Mouse (Mus musculus): ENCODE results near the gene Aldh1a7. TPM values are rescaled to one million over a fixed set of nuclear protein-coding genes. Genes with fewer than 3 reads are reported as not detected.

Gene Aldh1a7
- polyA plus RNA-seq, 1 experiment from 2014 or later, result 0.68 TPM

GRCm38 (mm10) chr19:20715617-20716016 is 11.7 kb downstream of the Aldh1a7 start:
- H3K4me1 ChIP-seq (replicated peaks; ENCODE audit: control insufficient read depth, insufficient read depth, low read length), result no peaks in the 10 kb centered on the region
- no peak overlapping the region for H3K4me3 ChIP-seq (replicated peaks; ENCODE audit: low read length)
- ATAC-seq, result no peak
- H3K27ac ChIP-seq (ENCODE audit: low read length), result no peak overlapping the region
- H3K9me3 ChIP-seq (ENCODE audit: control insufficient read depth, low read length), result no peaks in the 10 kb centered on the region
- no peaks in the 10 kb centered on the region for H3K27me3 ChIP-seq (replicated peaks; ENCODE audit: control insufficient read depth, insufficient read depth, low read length)
- 82% methylated on average over 3 of the region's 3 CpGs for WGBS
- H3K9ac ChIP-seq (replicated peaks; ENCODE audit: low read depth, low read length), result no peak overlapping the region
- H3K36me3 ChIP-seq (ENCODE audit: control insufficient read depth, insufficient read depth), result no peaks in the 10 kb centered on the region
- no peak overlapping the region for H3K4me2 ChIP-seq (ENCODE audit: low read length)

DNA sequence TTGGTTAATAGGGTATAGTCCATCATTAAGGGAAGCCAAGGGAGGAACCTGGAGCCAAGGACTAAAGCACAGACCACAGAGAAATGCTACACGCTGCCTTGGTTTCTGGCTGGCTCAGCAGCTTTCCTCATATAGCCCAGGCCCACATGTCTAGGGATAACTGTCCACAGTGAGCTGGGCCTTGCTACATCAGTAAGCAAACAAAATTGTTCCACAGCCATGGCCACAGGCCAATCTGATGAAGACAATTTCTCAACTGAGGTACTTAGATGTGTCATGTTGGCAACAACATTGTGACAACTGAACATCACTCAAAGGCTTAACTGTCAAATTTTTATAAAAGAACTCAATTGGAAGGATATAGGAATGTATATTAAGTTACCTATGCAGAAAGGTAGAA is 12.3 kb downstream of the Aldh1a7 start:
- H3K4me1 ChIP-seq (replicated peaks; ENCODE audit: control insufficient read depth, insufficient read depth, low read length), result no peaks in the 10 kb centered on the region
- no peak for ATAC-seq
- H3K9me3 ChIP-seq (ENCODE audit: control insufficient read depth, low read length), result no peaks in the 10 kb centered on the region
- no peaks in the 10 kb centered on the region for H3K36me3 ChIP-seq (ENCODE audit: control insufficient read depth, insufficient read depth)
- no peaks in the 10 kb centered on the region for H3K27me3 ChIP-seq (replicated peaks; ENCODE audit: control insufficient read depth, insufficient read depth, low read length)
- no peak overlapping the region for H3K4me2 ChIP-seq (ENCODE audit: low read length)
- WGBS, result 95% methylated on average over 1 of the region's 1 CpGs
- no peak overlapping the region for H3K4me3 ChIP-seq (replicated peaks; ENCODE audit: low read length)
- no peak overlapping the region for H3K27ac ChIP-seq (ENCODE audit: low read length)
- H3K9ac ChIP-seq (replicated peaks; ENCODE audit: low read depth, low read length), result no peak overlapping the region

DNA sequence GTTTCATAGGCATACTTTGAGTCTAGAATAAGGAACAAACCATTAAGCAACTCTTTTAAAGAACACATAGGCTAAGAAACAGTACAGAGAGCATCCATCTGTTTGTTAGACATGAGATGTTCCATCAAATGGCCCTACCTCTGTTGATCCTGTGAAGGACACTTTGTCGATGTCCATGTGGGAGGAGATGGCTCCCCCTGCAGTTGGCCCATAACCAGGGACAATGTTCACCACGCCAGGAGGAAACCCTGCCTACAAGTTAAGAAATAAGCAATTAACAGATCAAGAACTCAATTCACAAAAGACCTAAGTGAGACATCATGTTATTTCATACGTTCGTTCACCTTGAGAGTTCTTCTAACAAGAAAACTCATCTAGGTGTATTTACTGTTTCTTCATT is 12.8 kb downstream of the Aldh1a7 start:
- Histone ChIP-seq H3K36me3 (ENCODE audit: control insufficient read depth, insufficient read depth) (no peaks in the 10 kb centered on the region), H3K9me3 (ENCODE audit: control insufficient read depth, low read length) (no peaks in the 10 kb centered on the region), H3K9ac (replicated peaks; ENCODE audit: low read depth, low read length) (no peak overlapping the region), H3K4me2 (ENCODE audit: low read length) (no peak overlapping the region), H3K4me3 (replicated peaks; ENCODE audit: low read length) (no peak overlapping the region), H3K27ac (ENCODE audit: low read length) (no peak overlapping the region), H3K4me1 (replicated peaks; ENCODE audit: control insufficient read depth, insufficient read depth, low read length) (no peaks in the 10 kb centered on the region), H3K27me3 (replicated peaks; ENCODE audit: control insufficient read depth, insufficient read depth, low read length) (no peaks in the 10 kb centered on the region)
- WGBS, result 94% methylated on average over 4 of the region's 4 CpGs
- ATAC-seq, result no peak

GRCm38 (mm10) chr19:20707159-20707558 is 20.2 kb downstream of the Aldh1a7 start:
- H3K9ac ChIP-seq (replicated peaks; ENCODE audit: low read depth, low read length), result no peak overlapping the region
- ATAC-seq, result no peak
- no peaks in the 10 kb centered on the region for H3K9me3 ChIP-seq (ENCODE audit: control insufficient read depth, low read length)
- H3K36me3 ChIP-seq (ENCODE audit: control insufficient read depth, insufficient read depth), result no peaks in the 10 kb centered on the region
- H3K27ac ChIP-seq (ENCODE audit: low read length), result no peak overlapping the region
- H3K4me2 ChIP-seq (ENCODE audit: low read length), result no peak overlapping the region
- H3K4me3 ChIP-seq (replicated peaks; ENCODE audit: low read length), result no peak overlapping the region
- H3K4me1 ChIP-seq (replicated peaks; ENCODE audit: control insufficient read depth, insufficient read depth, low read length), result no peaks in the 10 kb centered on the region
- H3K27me3 ChIP-seq (replicated peaks; ENCODE audit: control insufficient read depth, insufficient read depth, low read length), result no peaks in the 10 kb centered on the region

GRCm38 (mm10) chr19:20706747-20707146 is 20.6 kb downstream of the Aldh1a7 start:
- Histone ChIP-seq H3K4me3 (replicated peaks; ENCODE audit: low read length) (no peak overlapping the region), H3K27ac (ENCODE audit: low read length) (no peak overlapping the region), H3K4me2 (ENCODE audit: low read length) (no peak overlapping the region), H3K9ac (replicated peaks; ENCODE audit: low read depth, low read length) (no peak overlapping the region), H3K4me1 (replicated peaks; ENCODE audit: control insufficient read depth, insufficient read depth, low read length) (no peaks in the 10 kb centered on the region), H3K36me3 (ENCODE audit: control insufficient read depth, insufficient read depth) (no peaks in the 10 kb centered on the region), H3K27me3 (replicated peaks; ENCODE audit: control insufficient read depth, insufficient read depth, low read length) (no peaks in the 10 kb centered on the region), H3K9me3 (ENCODE audit: control insufficient read depth, low read length) (no peaks in the 10 kb centered on the region)
- no peak for ATAC-seq
- WGBS, result 89% methylated on average over 4 of the region's 4 CpGs

GRCm38 (mm10) chr19:20702074-20702473 is 25.3 kb downstream of the Aldh1a7 start:
- Histone ChIP-seq H3K27me3 (replicated peaks; ENCODE audit: control insufficient read depth, insufficient read depth, low read length) (no peaks in the 10 kb centered on the region), H3K4me2 (ENCODE audit: low read length) (no peak overlapping the region), H3K9ac (replicated peaks; ENCODE audit: low read depth, low read length) (no peak overlapping the region), H3K27ac (ENCODE audit: low read length) (no peak overlapping the region), H3K4me1 (replicated peaks; ENCODE audit: control insufficient read depth, insufficient read depth, low read length) (no peaks in the 10 kb centered on the region), H3K36me3 (ENCODE audit: control insufficient read depth, insufficient read depth) (no peaks in the 10 kb centered on the region), H3K9me3 (ENCODE audit: control insufficient read depth, low read length) (no peaks in the 10 kb centered on the region), H3K4me3 (replicated peaks; ENCODE audit: low read length) (no peak overlapping the region)
- ATAC-seq, result 0 out of 2 replicates have a peak, but pooled peaks have one; percentile 26
- WGBS, result 26% methylated on average over 3 of the region's 3 CpGs

DNA sequence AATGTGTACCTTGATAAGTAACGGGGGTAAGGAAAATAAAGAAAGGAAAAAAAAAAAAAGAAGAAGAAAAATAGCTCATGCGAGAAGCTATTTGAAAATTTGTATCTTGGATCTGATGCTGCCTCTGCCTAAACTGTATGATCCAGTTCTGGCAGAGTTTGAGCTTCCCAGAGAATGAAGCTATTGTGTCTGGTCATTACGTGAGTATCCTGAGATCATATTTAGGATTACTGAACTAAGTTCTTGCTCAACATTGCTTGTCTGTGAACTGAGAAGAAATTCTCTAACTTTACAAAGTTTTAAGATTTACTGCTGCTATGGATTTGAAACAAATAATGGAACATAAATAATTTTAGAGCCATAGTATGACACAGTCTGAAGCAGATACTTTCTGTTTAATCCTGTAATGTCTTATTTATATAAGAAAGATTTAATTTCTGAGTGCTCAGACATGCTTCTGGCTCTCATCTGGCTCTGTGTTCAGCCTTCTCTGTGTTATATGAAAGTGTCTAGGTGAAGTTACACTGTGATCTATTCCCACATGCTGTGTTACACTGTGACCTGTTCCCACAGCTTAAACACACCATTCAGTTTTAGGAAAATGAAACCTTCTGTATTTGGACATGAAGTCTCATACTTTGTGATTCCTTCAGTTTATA is 49.5 kb downstream of the Aldh1a7 start:
- no peaks in the 10 kb centered on the region for H3K9me3 ChIP-seq (ENCODE audit: control insufficient read depth, low read length)
- WGBS, result 81% methylated on average over 3 of the region's 3 CpGs
- no peaks in the 10 kb centered on the region for H3K4me1 ChIP-seq (replicated peaks; ENCODE audit: control insufficient read depth, insufficient read depth, low read length)
- no peaks in the 10 kb centered on the region for H3K27me3 ChIP-seq (replicated peaks; ENCODE audit: control insufficient read depth, insufficient read depth, low read length)
- ATAC-seq, result no peak
- no peak overlapping the region for H3K4me2 ChIP-seq (ENCODE audit: low read length)
- no peak overlapping the region for H3K9ac ChIP-seq (replicated peaks; ENCODE audit: low read depth, low read length)
- H3K27ac ChIP-seq (ENCODE audit: low read length), result no peak overlapping the region
- no peaks in the 10 kb centered on the region for H3K36me3 ChIP-seq (ENCODE audit: control insufficient read depth, insufficient read depth)
- no peak overlapping the region for H3K4me3 ChIP-seq (replicated peaks; ENCODE audit: low read length)

DNA sequence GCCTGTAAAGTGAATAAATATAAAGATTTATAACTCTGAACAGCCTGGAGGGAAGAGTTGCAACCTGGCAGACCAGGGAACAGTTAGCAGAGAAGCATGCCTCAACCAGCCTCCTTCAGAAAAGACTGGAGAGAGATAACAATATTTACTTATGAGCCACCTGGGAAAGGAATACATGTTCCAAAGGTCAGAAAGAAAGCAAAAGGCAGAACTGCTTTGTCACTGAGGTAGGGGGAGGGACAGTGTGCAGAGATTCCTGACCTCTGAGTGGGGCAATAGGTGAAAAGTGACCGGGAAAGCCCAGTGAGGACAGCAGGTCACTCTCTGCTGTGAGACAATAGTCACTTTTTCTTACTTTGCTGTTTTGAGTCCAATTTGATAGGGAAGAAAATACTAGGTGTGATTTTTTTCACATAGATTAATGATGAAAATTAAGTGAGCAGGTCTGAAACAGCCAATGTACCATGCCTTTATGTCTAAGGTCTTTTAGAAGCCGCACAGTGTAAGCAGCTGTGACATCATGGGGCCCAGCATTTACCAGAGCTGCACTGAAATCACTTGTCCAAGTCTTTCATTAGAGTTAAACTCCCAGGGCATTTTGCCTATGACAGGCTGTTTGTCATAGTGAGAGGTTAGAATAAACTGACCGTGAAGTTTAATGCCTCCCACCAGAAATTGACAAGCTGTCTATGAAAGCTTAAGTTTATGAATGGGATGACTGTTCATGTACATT is 73.1 kb downstream of the Aldh1a7 start:
- no peaks in the 10 kb centered on the region for H3K27me3 ChIP-seq (replicated peaks; ENCODE audit: control insufficient read depth, insufficient read depth, low read length)
- H3K4me1 ChIP-seq (replicated peaks; ENCODE audit: control insufficient read depth, insufficient read depth, low read length), result no peaks in the 10 kb centered on the region
- H3K27ac ChIP-seq (ENCODE audit: low read length), result no peak overlapping the region
- ATAC-seq, result no peak
- no peak overlapping the region for H3K4me2 ChIP-seq (ENCODE audit: low read length)
- no peak overlapping the region for H3K4me3 ChIP-seq (replicated peaks; ENCODE audit: low read length)
- no peaks in the 10 kb centered on the region for H3K9me3 ChIP-seq (ENCODE audit: control insufficient read depth, low read length)
- no peak overlapping the region for H3K9ac ChIP-seq (replicated peaks; ENCODE audit: low read depth, low read length)
- no peaks in the 10 kb centered on the region for H3K36me3 ChIP-seq (ENCODE audit: control insufficient read depth, insufficient read depth)
- 75% methylated on average over 3 of the region's 3 CpGs for WGBS

GRCm38 (mm10) chr19:20653082-20653676 is 74.2 kb downstream of the Aldh1a7 start:
- Histone ChIP-seq H3K36me3 (ENCODE audit: control insufficient read depth, insufficient read depth) (no peaks in the 10 kb centered on the region), H3K9ac (replicated peaks; ENCODE audit: low read depth, low read length) (no peak overlapping the region), H3K4me1 (replicated peaks; ENCODE audit: control insufficient read depth, insufficient read depth, low read length) (no peaks in the 10 kb centered on the region), H3K4me2 (ENCODE audit: low read length) (no peak overlapping the region), H3K4me3 (replicated peaks; ENCODE audit: low read length) (no peak overlapping the region), H3K9me3 (ENCODE audit: control insufficient read depth, low read length) (no peaks in the 10 kb centered on the region), H3K27ac (ENCODE audit: low read length) (no peak overlapping the region), H3K27me3 (replicated peaks; ENCODE audit: control insufficient read depth, insufficient read depth, low read length) (no peaks in the 10 kb centered on the region)
- WGBS, result 85% methylated on average over 1 of the region's 1 CpGs
- no peak for ATAC-seq
